Mouse (Mus musculus) brain, embryonic 14.5 days (tissue): Measurements from ENCODE around the gene 2700049A03Rik.

Experiments used
- CTCF ChIP-seq: fragments of 200-500 bp; IDR thresholded peaks from 2 replicates; pipeline ENCODE4 v1.5.1; 2012; ENCODE audit warnings: inconsistent platforms, mild to moderate bottlenecking, moderate library complexity, borderline replicate concordance; ENCODE audit not compliant: insufficient read depth, insufficient read length; ENCODE audit errors: extremely low read depth
- POLR2A ChIP-seq: fragments of 200-500 bp; IDR thresholded peaks from 2 replicates; pipeline ENCODE4 v1.6.1; 2012; ENCODE audit warnings: mild to moderate bottlenecking, inconsistent platforms, borderline replicate concordance; ENCODE audit not compliant: poor library complexity, insufficient read depth, insufficient read length, severe bottlenecking; ENCODE audit errors: extremely low read depth

GRCm38 (mm10) chr12:71201753-71202152 lies 65.1 kb downstream of the 2700049A03Rik start:
- TF ChIP-seq CTCF, result no peak
- no peak for TF ChIP-seq POLR2A
